Mouse (Mus musculus): Measurements from ENCODE around the gene Sept9.

- TF ChIP-seq CTCF (IDR thresholded peaks at IDR 0.05; ENCODE audit: insufficient read depth, low read length), result no peak
- TF ChIP-seq POLR2A (IDR thresholded peaks at IDR 0.05; ENCODE audit: borderline replicate concordance, extremely low read depth, low read depth, low read length), result no peak
These were observed 207.2 kb downstream of the Sept9 start for GRCm38 (mm10) chr11:117406711-117407110.

Measured in lung, adult 2 months (tissue).